Mouse (Mus musculus) liver, adult 2 months (tissue): Measurements from ENCODE around the gene Syt3.

Experiments
- CTCF ChIP-seq: fragments of 200-500 bp; IDR thresholded peaks from 2 replicates; pipeline ENCODE4 v1.5.1; 2011; ENCODE audit warnings: low read depth, low read length, control low read depth
- POLR2A ChIP-seq: fragments of 200-500 bp; IDR thresholded peaks from 2 replicates; pipeline ENCODE4 v1.6.1; 2011; ENCODE audit warnings: low read length, control low read depth; ENCODE audit not compliant: insufficient read depth; ENCODE audit errors: extremely low read depth

DNA sequence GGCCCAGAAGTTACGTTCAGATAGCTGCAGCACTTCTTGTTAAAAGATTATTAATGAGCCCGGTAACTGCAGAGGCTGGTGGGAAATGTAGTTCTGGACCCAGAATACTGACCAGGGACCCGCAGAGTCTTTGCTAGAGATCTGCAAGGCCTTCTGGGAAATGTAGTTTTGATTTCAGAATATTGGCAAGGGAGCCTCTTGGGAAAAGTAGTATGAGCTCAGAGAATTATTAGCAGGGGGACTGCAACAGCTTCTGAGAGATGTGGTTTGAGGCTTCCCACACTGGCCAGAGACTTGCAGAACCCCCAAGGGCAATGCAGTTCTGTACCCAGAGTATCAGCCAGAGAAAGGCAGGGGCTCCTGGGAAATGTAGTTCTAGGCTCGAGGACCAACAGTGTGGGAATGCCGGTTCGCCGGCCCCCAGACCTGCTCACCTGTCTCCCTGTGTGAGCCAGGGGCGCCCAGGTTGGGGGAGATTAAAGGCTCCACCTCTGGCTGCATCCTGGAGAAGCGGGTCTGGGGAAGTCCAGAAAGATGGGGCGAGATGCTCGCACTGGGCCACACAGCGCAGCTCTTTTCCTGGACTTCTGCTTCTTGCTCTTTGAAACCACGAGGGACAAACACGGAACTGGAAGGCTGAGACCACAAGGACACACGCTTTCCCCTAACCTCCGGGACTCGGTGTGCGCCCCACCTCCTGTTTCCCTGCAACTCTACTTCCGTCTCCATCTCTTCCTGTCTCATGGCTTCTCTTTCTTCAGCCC is 9.8 kb upstream of the Syt3 start:
- no peak for TF ChIP-seq CTCF
- no peak for TF ChIP-seq POLR2A
